Mouse (Mus musculus): ENCODE data around the gene Sag.

Sag gene

GRCm38 (mm10) chr1:87892499-87892898, 89.0 kb downstream of the Sag start:
- no peak for DNase-seq (ENCODE audit: extremely low spot score, low spot score)

GRCm38 (mm10) chr1:87893414-87893813, 89.9 kb downstream of the Sag start:
- DNase-seq (ENCODE audit: extremely low spot score, low spot score) = no peak
